Mouse (Mus musculus): ENCODE measurements around the gene Higd2a. TPM values are rescaled to one million over a fixed set of nuclear protein-coding genes. Genes with fewer than 3 reads are reported as not detected.
A peak's percentile ranks its signal among the peaks of the same experiment; 100 is the strongest.

Gene Higd2a
- total and polyA plus RNA-seq, 3 experiments, result 51.6 to 106 (median 86.0) TPM

DNA sequence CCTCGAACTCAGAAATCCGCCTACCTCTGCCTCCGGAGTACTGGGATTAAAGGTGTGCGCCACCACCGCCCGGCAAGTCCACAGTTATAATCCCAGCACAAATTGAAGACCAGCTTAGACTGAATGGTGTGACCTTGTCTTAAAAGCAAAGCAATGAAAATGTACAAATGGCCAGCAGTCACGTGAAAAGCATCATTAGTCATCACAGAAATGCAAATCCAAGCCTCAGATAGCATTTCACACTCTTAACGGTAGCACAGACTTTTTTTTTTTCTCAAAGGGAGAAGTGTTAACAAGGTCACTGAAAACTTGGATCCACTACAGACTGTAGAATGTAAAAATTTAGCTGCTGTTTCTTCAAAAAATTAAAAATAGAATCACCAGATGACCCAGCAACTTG, 26.3 kb downstream of the Higd2a start (continued):
- no peak for TF ChIP-seq MYC (IDR thresholded peaks at IDR 0.05; ENCODE audit: low read depth, low read length)
- peak; percentile 86 for TF ChIP-seq BHLHE40 (IDR thresholded peaks at IDR 0.05; ENCODE audit: low read depth, low read length)

DNA sequence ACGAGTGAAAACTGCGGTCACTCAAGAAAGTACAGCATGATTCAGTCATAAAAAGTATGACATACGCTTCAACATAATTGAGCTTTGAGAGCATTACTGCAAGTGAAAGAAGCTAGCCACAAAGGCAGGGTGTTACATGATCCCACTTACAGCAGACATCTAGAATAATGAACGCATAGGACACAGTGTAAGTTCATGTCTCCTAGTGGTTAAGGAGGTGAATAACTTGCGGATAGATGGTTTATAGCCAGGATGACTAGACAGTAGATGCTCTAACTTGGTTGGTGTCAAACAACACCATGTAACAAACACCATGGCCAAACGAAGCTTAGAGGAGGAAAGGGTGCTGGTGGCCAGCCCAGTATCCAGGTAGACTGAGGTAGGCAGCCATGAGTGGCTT, 27.0 kb downstream of the Higd2a start:
- Histone ChIP-seq H3K79me2 (replicated peaks; ENCODE audit: control insufficient read depth, extremely low read depth, insufficient read depth, poor library complexity, severe bottlenecking) (peaks cover 2% of the 10 kb centered on the region; the same call in 1 of the 2 replicates), H3K27ac (ENCODE audit: insufficient read depth, low read depth) (no peak overlapping the region), H3K36me3 (replicated peaks in 1 of 2; ENCODE audit: control insufficient read depth in 1 of 2, insufficient read depth in 1 of 2, low read length in 1 of 2) (no peaks in the 10 kb centered on the region), H3K4me1 (ENCODE audit: control insufficient read depth in 1 of 2, insufficient read depth in 2 of 2) (peaks cover 5 to 9% of the 10 kb centered on the region in 2 experiments; a peak in 3 of 4 replicates), H3K4me3 (replicated peaks in 1 of 3; ENCODE audit: low read depth in 2 of 3, low read length in 2 of 3, poor library complexity in 1 of 3) (no peak overlapping the region), H3K9ac (ENCODE audit: insufficient read depth, low read depth) (no peak overlapping the region), H3K4me2 (ENCODE audit: insufficient read depth, low read depth, poor library complexity, severe bottlenecking) (no peak overlapping the region), H3K27me3 (replicated peaks) (peaks cover 6% of the 10 kb centered on the region), H3K9me3 (replicated peaks; ENCODE audit: low read length) (peaks cover 2% of the 10 kb centered on the region)
- peak; percentile 13 to 16; a peak in 1 of 4 replicates for TF ChIP-seq CTCF (conservative IDR thresholded peaks at IDR 0.05 in 1 of 2, IDR thresholded peaks at IDR 0.05 in 1 of 2; ENCODE audit: low read depth in 2 of 2, low read length in 2 of 2)
- TF ChIP-seq ZNF384 (IDR thresholded peaks at IDR 0.05; ENCODE audit: low read depth, low read length), result no peak
- dilution Hi-C loops (cut with MboI; ENCODE audit: extremely low pct_ligation_motif_present, extremely low pct_unique_long_range_greater_than_20kb, low sequenced_read_pairs), result no loop called here
- DNase-seq (ENCODE audit: extremely low read depth), result no peak
- in situ Hi-C loops (cut with MboI; ENCODE audit: low pct_ligation_motif_present, low pct_unique_long_range_greater_than_20kb, low sequenced_read_pairs), result loop anchor here (5.0 kb wide), 1 partner anchor 50 kb away; the partner anchor contains the start of gene 4833439L19Rik

DNA sequence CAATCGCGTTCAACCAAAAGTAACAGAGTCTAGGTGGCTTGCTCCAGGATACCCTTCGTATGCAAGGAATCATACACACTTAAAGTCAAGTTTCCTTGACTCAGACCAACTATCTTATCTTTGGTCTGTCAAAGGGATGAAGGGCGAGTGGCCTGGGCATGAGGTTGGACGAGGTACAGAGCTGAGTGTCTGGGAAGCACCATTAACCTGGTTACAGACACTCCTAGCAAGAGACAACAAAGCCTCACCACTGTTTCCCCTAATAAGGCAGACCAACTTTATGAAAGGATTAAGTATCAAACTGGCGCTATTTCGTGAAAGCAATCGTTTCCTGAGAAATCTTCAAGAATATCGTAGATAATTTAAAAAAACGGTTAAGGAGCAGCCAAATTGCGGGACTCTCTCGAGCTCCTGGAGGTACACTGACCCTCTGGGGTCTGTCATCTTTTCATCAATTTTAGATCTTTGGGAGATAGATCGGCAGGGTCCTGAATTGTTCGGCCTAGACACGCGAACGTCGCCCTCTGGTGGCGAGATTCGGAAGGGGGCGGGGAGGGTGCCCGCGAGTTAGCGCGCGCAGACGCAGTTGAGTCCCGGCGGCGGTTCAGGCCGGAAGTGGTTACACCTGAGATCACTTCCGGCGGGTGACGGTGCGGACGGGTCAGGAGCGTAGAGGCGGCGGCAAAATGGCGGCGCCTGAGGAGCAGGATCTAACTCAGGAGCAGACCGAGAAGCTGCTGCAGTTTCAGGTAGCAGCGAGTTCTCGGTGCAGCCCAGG, 31.3 kb downstream of the Higd2a start, which contains the start of gene Faf2:
TSS of gene Faf2 (plus strand) at position 630 of the 778 bp plus-strand sequence.
- Histone ChIP-seq H3K4me3 (replicated peaks in 1 of 3; ENCODE audit: low read depth in 2 of 3, low read length in 2 of 3, poor library complexity in 1 of 3) (peak within 1 kb of the TSS; percentile 90 to 100 (median 90)), H3K9me3 (replicated peaks; ENCODE audit: low read length) (peaks cover 2% of the 10 kb centered on the region), H3K4me2 (ENCODE audit: insufficient read depth, low read depth, poor library complexity, severe bottlenecking) (peak within 1 kb of the TSS; percentile 60), H3K27me3 (replicated peaks) (peaks cover 6% of the 10 kb centered on the region), H3K9ac (ENCODE audit: insufficient read depth, low read depth) (peak within 1 kb of the TSS; percentile 86), H3K27ac (ENCODE audit: insufficient read depth, low read depth) (peak within 1 kb of the TSS; percentile 51), H3K4me1 (ENCODE audit: control insufficient read depth in 1 of 2, insufficient read depth in 2 of 2) (peaks cover 12 to 37% of the 10 kb centered on the region in 2 experiments), H3K36me3 (replicated peaks in 1 of 2; ENCODE audit: control insufficient read depth in 1 of 2, insufficient read depth in 1 of 2, low read length in 1 of 2) (peaks cover 0 to 18% of the 10 kb centered on the region in 2 experiments), H3K79me2 (replicated peaks; ENCODE audit: control insufficient read depth, extremely low read depth, insufficient read depth, poor library complexity, severe bottlenecking) (peaks cover 44% of the 10 kb centered on the region)
- peak; percentile 95 for DNase-seq (ENCODE audit: extremely low read depth)
- dilution Hi-C loops (cut with MboI; ENCODE audit: extremely low pct_ligation_motif_present, extremely low pct_unique_long_range_greater_than_20kb, low sequenced_read_pairs), result no loop called here
- in situ Hi-C loops (cut with MboI; ENCODE audit: low pct_ligation_motif_present, low pct_unique_long_range_greater_than_20kb, low sequenced_read_pairs), result no loop called here
- TF ChIP-seq SMC3 (IDR thresholded peaks at IDR 0.05; ENCODE audit: low read depth, low read length) (peak; percentile 58), GABPA (IDR thresholded peaks at IDR 0.05; ENCODE audit: insufficient replicate concordance, low read depth, low read length) (no peak; the same call in 1 of the 2 replicates), NRF1 (IDR thresholded peaks at IDR 0.05; ENCODE audit: low read depth, low read length) (peak; percentile 96), MEF2A (IDR thresholded peaks at IDR 0.05; ENCODE audit: borderline replicate concordance, low read depth, low read length) (peak; percentile 52; the same call in 1 of the 2 replicates), TBP (conservative IDR thresholded peaks at IDR 0.05; ENCODE audit: low read depth, low read length) (peak; percentile 83; the same call in 1 of the 2 replicates), ZNF384 (IDR thresholded peaks at IDR 0.05; ENCODE audit: low read depth, low read length) (no peak), MAFK (IDR thresholded peaks at IDR 0.05; ENCODE audit: insufficient replicate concordance, low read length) (no peak), ZKSCAN1 (IDR thresholded peaks at IDR 0.05; ENCODE audit: borderline replicate concordance, low read depth, low read length) (no peak), IRF4 (IDR thresholded peaks at IDR 0.05; ENCODE audit: low read depth, low read length) (peak; percentile 68), PAX5 (IDR thresholded peaks at IDR 0.05; ENCODE audit: low read length) (no peak), CTCF (conservative IDR thresholded peaks at IDR 0.05 in 1 of 2, IDR thresholded peaks at IDR 0.05 in 1 of 2; ENCODE audit: low read depth in 2 of 2, low read length in 2 of 2) (peak; percentile 44 to 94; a peak in 3 of 4 replicates), KAT2A (IDR thresholded peaks at IDR 0.05; ENCODE audit: insufficient replicate concordance, low read length) (peak; percentile 75; the same call in 1 of the 2 replicates), TCF12 (IDR thresholded peaks at IDR 0.05; ENCODE audit: low read depth, low read length) (peak; percentile 95), EP300 (IDR thresholded peaks at IDR 0.05; ENCODE audit: low read length) (no peak), BHLHE40 (IDR thresholded peaks at IDR 0.05; ENCODE audit: low read depth, low read length) (peak; percentile 64; the same call in 1 of the 2 replicates), NELFE (IDR thresholded peaks at IDR 0.05; ENCODE audit: low read depth, low read length) (peak; percentile 90), MAX (IDR thresholded peaks at IDR 0.05; ENCODE audit: low read length) (peak; percentile 64; the same call in 1 of the 2 replicates), RCOR1 (conservative IDR thresholded peaks at IDR 0.05; ENCODE audit: low read depth, low read length) (no peak), HCFC1 (IDR thresholded peaks at IDR 0.05; ENCODE audit: low read depth, low read length) (peak; percentile 82), CHD2 (IDR thresholded peaks at IDR 0.05; ENCODE audit: low read length) (peak; percentile 85), CHD1 (IDR thresholded peaks at IDR 0.05; ENCODE audit: low read depth, low read length) (no peak), JUN (IDR thresholded peaks at IDR 0.05; ENCODE audit: insufficient read depth, low read depth, low read length) (peak; percentile 27; the same call in 1 of the 2 replicates), MXI1 (IDR thresholded peaks at IDR 0.05; ENCODE audit: low read depth, low read length) (peak; percentile 49; the same call in 1 of the 2 replicates), MAZ (IDR thresholded peaks at IDR 0.05; ENCODE audit: low read depth, low read length) (peak; percentile 96), USF1 (IDR thresholded peaks at IDR 0.05; ENCODE audit: low read depth, low read length) (no peak), JUND (conservative IDR thresholded peaks at IDR 0.05; ENCODE audit: low read depth, low read length) (no peak)

Data from CH12.LX (cell line).